Mouse (Mus musculus) cerebral cortex, adult 2 months (tissue): ENCODE data around the gene Olfr191.

Source experiments
- WGBS: fragments of 180-500 bp; shearing (Covaris S2); methylation state at CpG from one replicate; pipeline ENCODE4 v1.1.7; 2018; 5-methylcytosine and 5-hydroxymethylcytosine counted together

Olfr191 gene

DNA sequence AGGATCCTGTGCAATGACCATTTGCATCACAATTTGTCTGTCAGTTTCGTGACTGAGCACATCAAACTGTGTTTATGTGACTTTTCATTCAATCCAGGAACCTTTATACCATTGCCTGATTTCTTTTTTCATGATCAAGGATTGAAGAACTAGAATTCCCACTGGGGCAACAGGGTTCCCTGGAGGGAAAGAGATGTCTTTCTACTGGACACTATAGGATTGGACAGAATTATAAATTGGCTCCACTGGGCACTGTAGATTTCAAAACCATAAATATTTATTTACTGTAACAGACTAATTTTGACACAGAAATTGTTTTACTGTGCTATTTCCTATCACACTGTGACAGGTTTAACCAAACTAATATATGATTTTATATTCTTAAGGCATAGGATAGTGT is at the start of gene Olfr191:
Olfr191 (minus strand) TSS at position 101 of the 400 bp plus-strand sequence.
- WGBS = 57% methylated on average over 1 of the region's 1 CpGs

GRCm38 (mm10) chr16:59130740-59131139 is 41.1 kb upstream of the Olfr191 start:
- 51% methylated on average over 1 of the region's 1 CpGs for WGBS

DNA sequence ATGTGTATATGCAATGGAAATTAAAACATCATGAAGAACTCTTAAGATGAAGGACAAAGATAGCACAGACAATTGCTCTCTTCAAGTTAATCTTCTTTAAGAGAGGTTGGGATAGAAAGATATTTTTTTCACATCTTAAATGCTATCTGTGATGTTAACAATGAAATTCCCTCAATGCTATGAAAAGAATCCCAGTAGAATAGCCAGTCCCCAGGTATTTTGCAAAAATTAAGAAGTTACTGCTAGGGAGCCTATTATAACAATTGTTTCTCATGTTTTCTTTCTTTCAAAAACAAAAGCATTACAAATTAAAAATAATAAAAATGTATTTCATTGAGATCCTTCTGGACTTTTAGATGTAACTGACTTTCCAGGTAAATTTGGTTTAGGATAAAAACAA is 31.3 kb upstream of the Olfr191 start, which contains the start of gene Olfr194:
Olfr194 (minus strand) TSS at position 101 of the 400 bp plus-strand sequence.

GRCm38 (mm10) chr16:59111781-59112180 is 22.2 kb upstream of the Olfr191 start, which contains the start of gene Olfr193:
TSS of gene Olfr193 (minus strand) at chr16:59111881.
- 82% methylated on average over 1 of the region's 1 CpGs for WGBS

GRCm38 (mm10) chr16:59108522-59108921 is 18.9 kb upstream of the Olfr191 start:
- WGBS = 47% methylated on average over 5 of the region's 5 CpGs

DNA sequence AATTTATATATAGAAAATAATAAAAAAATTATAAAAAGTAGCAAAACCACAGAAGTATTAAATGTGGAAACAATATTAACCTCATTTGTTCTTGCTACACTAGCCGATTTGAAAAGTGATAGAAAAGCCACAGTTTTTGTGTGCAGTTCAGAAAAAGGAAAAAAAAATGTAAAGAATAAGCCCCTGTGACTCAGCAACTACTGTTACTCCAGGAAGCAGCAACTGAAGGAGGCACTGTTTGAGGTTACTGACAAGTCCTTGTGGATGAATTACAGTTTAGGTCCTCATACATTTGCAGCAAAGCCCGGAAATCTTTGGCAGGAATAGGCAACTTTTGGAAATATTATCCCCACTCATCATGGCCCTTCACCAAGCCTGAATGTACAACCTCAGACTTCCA is 15.7 kb upstream of the Olfr191 start:
- 87% methylated on average over 2 of the region's 2 CpGs for WGBS

DNA sequence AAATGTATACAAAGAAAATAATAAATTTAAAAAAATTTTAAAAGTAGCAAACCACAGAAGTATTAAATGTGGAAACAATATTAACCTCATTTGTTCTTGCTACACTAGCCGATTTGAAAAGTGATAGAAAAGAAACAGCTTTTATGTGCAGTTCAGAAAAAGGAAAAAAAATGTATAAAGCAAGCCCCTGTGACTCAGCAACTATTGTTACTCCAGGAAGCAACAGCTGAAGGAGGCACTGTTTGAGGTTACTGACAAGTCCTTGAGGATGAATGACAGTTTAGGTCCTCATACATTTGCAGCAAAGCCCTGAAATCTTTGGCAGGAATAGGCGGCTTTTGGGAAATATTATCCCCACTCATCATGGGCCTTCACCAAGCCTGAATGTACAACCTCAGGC is 8.5 kb downstream of the Olfr191 start:
- 88% methylated on average over 2 of the region's 2 CpGs for WGBS

GRCm38 (mm10) chr16:59077905-59078304 is 11.7 kb downstream of the Olfr191 start, which contains the start of gene Olfr190:
TSS of gene Olfr190 (minus strand) at chr16:59078005.
- 91% methylated on average over 5 of the region's 5 CpGs for WGBS

DNA sequence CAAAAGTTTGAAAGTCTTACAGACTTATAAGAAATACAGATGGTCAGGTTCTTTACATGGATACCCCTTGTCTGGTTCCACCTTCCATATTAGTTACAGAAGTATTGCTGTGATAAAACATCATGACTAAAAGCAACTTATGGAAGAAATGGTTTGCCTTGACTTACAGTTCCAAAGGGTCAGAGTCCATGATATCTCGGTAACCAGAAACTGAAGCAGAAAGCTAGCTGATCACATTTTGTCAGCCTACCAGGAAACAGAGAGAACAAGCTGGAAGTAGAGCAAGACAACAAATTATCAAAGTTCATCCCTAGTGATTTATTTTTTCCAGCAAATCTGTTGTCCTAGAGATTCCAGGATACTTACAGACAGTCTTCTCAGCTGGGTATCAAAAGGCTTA is 16.1 kb downstream of the Olfr191 start:
- 87% methylated on average over 1 of the region's 1 CpGs for WGBS

GRCm38 (mm10) chr16:59062411-59062810 is 27.2 kb downstream of the Olfr191 start:
- 59% methylated on average over 3 of the region's 3 CpGs for WGBS

GRCm38 (mm10) chr16:59049286-59049685 is 40.3 kb downstream of the Olfr191 start:
- WGBS = 91% methylated on average over 2 of the region's 2 CpGs

DNA sequence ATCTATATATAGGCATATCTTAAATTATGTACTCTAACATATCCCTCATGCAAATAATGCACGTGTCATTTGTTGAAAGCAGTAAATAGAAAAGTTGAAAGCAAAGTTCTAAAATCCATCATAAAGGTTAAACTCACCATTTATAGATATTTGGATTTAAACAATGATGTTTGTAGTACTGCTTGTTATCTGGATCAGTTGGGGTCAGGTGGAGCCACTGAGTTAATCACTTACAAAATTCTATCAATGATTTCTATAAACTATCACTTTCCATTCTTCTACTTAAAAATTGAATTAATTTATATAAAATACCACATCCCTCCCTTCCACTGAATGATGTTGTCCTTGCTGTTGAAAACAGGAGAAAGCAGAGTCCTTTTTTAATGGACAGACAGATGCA is 40.8 kb downstream of the Olfr191 start:
- WGBS = 81% methylated on average over 1 of the region's 1 CpGs

DNA sequence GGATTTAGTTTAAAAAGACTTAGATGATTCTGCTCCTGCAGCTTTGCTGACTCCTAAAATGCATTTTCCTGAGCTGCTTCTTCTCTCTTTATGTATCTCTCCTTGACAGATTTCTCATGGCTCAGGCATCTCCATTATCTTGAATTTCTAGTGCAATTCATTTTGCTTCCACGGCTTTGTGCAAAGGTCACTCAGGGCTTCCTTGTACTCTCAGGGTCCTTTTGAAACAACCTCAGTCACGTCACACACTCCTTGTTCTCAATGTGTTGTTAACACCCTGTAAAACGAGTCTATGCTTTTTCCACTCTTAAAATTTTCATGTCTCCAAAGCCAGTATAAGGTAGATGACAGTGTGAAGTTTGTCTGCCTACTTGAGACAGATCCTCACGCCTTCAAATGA is 42.0 kb downstream of the Olfr191 start:
- 73% methylated on average over 4 of the region's 4 CpGs for whole genome bisulfite sequencing

GRCm38 (mm10) chr16:59045835-59046234 is 43.8 kb downstream of the Olfr191 start:
- WGBS = 86% methylated on average over 3 of the region's 3 CpGs

GRCm38 (mm10) chr16:59039710-59040109 is 49.9 kb downstream of the Olfr191 start, which contains the start of gene Olfr187:
TSS of gene Olfr187 (minus strand) at chr16:59039767.
- 87% methylated on average over 7 of the region's 7 CpGs for whole genome bisulfite sequencing
